Mouse (Mus musculus): ENCODE results near the gene Rps6ka2.
"Not testable (repeated sequence)": the region's sequence is repeated elsewhere in the genome, so short reads cannot be mapped to it uniquely, and the experiment has no call there.

Rps6ka2 gene

DNA sequence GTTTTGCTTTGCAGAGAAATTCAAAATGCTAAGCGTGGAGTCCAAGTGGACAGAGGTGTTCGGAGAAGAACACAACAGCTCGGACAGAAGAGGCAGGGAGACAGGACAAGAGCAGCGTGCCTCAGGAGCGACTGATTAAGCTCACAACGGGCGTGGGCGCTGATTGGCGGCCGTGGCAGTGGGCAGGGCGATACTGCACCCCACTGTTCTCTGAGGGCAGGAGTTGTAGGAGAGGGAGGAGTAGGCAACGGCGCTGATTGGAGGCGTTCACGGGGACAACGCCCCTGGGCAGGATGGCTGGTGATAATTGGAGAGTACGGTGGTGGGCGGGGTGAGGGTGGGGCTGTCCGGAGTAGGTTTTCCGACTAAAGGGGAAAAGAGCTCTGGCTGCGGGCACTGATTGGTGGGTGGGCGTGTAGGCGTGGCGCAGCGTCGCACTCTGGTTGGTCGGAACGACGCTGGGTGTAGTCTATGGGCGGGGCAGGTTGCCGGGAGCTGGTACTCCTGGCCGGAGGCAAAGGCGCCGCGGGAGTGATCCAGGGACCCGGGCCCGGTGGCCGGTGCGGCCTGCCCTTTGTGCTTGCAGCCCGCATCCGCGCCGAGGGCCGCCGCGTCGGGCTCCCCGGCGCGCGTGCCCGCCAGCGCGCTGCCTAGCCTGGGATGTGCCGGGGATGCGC, at the start of gene Rps6ka2:
Rps6ka2 (plus strand) TSS at position 489 of the 677 bp plus-strand sequence.
- no peak for DNase-seq (ENCODE audit: low read depth)

DNA sequence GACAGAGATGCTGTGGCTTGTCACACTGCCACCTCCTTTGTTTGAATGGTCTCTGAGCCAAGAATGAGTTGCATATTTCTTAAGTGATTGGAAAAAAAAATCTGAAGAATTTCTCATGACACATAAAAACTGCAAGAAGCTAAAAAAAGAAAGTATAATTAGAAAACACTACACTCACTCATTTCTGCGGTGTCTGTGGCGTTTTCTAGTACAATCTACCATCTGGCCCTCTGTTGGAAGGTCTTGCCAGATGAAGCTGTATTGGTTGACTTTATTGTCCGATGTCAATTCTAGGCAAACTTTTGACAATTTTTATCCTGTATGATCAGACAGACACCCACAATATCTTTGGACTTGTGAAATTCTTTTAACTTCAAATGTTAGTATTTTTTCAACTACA, 49.1 kb upstream of the Rps6ka2 start:
- not testable (repeated sequence) for DNase-seq (ENCODE audit: low read depth)

DNA sequence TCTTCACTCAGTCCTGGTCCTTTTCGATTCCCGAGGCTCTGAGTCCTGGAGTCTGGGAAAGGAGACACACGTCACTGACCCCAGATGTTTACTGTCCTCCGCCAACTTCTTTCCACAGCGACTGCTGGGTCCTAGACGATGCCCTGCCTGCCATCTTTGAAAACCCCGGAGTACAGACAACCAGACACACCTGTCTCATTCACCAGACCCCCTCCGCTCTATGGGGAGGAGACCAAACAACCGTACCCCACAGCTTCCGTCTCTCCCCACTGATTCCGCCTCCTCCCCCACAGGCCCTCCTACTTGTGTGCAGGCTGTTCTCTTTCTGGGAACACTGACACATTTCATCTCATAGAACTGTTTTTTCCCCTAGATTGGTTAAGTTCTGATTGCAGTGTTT, 47.4 kb upstream of the Rps6ka2 start:
- DNase-seq (ENCODE audit: low read depth), result not testable (repeated sequence)

DNA sequence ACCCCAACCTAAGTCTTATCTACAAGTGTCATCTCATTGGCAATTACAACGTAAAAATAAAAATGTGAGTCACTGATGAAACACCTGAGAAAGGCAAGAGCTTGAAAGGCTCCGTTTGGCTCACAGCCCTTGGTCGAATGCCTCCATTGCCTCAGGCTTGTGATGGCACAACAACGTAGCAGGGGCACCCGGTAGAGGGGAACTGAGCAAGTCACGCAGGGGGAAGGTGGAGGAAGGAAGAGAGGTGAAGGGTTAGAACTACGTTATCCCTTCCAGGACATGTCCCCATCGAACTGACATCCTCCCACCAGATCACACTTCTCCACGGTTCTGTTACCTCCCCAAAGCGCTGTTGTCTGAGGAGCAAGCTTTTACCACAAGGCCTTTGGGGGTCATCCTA, 43.4 kb upstream of the Rps6ka2 start:
- DNase-seq (ENCODE audit: low read depth), result not testable (repeated sequence)

DNA sequence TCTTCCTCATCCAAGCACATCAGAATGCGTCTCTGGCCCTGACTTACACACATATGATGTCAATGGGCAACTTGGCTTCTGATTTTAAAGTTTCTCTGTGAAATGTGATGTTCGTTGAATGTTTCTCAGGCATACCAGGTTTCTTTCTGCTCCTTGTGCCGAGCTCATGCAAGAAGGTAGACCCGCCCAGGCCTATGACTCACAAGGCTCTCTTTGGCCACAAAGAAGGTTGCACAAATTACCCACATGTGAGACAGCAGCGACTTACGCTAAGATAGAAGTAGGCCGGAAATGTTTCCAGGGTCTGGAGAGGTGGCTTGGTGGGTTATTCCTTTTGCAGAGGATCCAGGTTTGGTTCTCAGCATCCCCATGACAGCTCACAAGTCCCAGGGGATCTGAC, 35.9 kb upstream of the Rps6ka2 start:
- DNase-seq (ENCODE audit: low read depth), result not testable (repeated sequence)

DNA sequence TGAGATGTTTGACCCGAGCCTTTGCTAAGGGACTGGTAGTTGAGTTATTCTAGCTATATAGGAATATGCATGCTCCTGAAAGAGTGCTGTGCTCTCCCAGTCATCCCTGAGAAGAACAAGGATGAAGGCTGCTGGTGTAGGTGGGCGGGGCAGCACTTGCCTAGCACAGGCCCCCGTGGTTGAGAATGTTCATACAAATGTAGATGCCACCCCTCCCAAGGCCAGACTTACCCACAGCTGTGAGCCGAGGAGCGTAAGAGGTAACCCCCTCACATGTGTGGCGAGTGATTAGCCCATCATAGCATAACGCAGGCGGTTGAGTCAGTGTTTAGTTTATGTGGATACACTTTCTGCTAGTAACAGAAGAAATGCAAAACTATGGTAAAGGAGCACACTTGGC, 34.6 kb upstream of the Rps6ka2 start:
- DNase-seq (ENCODE audit: low read depth), result not testable (repeated sequence)

DNA sequence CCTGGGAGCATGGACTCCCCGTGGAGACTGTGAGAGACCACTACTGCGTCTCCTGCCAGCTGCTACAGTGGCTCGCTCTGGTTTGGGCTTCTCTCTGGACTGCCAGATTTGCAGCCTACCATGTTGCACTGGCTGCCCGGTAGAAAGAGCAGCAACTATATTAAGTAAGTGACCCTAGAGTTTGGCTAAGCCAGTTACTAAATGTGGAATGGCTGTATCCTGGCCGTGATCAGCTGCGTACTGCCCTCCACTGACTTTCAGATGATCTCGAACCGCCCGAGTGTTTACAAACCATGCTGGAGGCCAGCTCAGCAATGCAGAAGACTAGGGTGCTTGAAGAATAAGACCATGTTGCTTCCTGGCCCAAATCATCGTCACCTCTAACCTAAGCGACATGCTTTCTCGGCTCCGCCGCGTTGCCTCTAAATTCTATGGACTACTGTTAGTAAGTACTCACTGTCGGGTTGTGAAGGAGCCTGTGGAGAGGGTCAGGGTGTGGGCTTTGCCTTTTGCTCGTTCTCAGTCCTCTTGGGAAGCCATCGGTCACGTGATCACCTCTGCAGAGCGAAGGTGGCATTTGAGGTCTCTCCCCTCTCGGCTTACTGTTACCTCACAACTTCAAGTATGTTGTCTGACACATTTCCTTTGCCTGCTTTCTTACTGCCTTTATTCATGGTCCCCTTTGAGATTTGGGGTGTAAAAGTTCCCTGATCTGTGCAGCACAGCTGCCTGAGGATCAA, 31.6 kb upstream of the Rps6ka2 start:
- DNase-seq (ENCODE audit: low read depth), result no peak

DNA sequence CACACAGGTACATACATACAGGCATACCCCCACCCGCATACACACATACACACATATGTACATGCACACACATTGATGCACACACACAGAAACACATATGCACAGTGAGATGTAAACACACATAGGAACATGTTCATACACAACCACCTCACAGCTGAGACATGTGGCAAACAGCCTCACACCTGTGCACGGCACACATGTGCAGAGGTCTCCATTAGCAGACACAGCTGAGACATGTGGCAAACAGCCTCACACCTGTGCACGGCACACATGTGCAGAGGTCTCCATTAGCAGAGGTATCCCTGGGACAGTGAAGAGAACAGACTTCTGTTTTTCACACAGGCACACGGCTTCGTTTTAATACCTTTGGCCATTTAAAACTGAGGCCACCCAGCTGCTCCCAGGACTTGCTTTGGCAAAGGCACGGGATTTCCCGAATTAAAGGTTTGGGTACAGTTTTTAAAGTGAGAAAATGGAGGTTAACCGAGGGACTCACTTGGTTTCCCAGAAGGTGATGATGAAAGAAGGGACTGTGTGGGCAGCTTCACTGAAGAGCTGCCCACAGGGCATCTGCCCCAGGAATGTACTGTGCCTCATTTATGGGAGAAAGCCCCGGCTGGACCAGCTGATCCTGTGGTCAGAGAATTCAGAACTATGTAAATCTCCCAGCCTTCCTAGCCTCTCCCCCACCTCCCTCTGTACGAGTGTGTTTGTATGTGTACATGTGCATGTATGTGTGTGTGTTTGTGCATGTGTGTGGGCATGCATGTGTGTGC, 29.3 kb upstream of the Rps6ka2 start:
- DNase-seq (ENCODE audit: low read depth), result no peak

DNA sequence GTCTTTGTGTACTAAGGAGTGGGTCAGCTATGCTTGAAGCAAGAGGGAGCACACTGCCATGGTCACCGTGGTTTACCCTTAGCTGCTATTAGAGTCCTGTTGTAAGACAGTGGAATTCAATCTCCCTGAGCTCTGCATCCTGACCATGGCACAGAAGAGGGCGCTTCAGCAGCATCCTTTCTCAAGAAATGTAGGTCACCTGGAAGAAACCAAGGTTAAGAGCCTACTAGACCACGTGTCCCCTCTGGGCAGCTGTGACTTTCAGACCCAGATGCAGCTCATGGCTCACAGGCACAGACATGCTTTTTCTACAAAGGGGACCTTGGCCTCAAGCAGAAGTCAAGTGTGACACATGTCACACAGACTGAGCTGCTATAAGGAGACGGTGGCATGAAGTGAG, 27.5 kb upstream of the Rps6ka2 start:
- DNase-seq (ENCODE audit: low read depth), result no peak

DNA sequence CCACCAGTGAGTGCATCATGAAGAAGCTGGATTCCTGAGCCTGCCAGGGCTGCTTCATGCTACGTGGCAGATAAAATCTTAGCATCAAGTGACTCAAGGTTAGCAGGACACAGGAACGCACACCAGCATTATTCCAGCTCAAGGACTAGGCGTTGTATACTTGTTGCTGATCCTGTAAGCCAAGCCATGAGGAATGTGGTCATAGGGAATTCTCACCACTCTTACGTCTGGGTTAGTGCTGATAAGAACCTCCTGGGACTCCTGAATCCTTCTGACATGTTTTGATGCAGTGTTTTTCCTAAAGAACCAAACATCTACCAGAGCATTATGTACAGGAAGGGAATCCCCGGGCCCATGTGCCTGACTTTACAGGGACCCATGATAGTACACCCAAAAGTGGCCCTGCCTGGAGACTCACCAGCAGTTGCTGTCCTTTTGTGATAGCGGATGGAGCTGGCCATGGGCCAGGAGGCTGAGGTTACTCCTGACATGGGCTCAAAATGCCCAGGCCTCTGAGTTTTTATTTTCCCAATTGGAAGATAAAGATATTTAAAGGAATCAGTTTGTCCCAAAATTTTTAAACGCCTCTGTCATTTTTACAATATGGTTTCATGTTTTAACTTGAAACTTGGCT, 25.9 kb upstream of the Rps6ka2 start:
- no peak for DNase-seq (ENCODE audit: low read depth)

DNA sequence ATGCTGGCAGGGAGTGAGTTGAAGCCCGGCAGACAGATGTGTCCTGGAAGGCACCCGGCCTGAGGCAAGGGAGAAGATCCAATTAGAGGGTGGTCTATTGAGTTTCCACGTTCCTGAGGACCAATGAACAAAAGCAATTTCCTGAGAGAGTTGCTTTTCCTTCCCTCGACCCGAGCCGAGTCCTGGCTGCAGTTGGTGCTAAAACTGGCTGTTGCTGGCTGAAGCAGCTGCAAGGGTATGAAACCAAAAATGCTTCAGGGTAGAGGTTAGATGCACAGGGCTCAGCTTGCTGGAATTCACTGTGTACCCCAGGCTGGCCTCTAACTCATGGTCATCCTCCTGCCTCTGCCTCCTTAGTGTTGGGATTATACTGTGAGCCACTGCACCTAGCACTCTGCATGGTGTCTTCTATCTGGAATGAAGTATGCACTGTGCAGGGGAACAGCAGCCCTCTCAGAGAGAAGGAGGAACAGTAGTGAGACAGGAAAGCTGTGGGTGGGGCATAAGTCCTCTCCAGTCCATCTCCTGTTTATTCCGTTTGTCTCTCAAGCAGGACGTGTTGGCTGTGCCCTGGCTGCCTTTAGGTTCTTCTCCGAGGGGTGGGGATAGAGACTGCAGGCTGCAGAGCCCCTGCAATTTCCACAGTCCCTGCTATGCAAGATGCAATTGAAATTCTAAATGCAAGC, 24.4 kb upstream of the Rps6ka2 start:
- DNase-seq (ENCODE audit: low read depth), result no peak

DNA sequence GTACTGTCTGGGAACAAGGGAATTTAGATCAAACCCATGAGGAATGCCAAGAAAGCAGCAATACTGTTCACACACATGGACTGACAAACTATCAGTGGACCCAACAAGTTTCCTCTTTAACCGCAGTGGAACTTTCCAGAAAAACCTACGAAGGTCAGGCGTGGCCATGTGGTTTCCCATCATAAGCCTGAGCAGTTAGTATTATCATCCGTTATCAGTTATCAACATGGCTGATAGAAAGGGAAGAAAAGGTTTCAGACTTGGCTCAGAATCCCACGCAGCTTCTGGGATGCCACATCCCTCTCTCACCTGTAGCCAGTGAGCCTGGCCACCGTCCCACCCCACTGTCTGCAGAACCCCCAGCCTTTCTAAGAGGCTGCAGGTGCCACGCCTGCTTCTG, 23.4 kb upstream of the Rps6ka2 start:
- DNase-seq (ENCODE audit: low read depth), result no peak

DNA sequence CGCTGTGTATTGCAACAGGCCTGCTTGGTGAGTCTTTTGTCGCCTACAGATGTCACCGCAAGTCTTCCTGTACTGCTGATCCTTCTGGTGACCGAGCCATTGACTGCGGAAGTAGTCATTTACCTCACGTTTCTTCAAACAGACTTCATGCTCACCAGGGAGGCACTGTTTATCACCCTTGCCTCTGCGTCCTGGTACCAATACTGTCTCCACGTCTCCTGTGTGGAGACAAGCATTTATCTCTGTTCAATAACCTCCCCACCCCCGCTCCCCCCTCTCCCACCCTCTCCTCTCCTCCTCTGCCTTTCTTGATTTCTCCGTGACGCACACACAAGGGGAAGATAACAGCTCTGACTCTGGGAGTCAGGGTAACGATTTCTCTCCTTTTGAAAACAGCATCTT, 22.0 kb upstream of the Rps6ka2 start:
- no peak for DNase-seq (ENCODE audit: low read depth)

DNA sequence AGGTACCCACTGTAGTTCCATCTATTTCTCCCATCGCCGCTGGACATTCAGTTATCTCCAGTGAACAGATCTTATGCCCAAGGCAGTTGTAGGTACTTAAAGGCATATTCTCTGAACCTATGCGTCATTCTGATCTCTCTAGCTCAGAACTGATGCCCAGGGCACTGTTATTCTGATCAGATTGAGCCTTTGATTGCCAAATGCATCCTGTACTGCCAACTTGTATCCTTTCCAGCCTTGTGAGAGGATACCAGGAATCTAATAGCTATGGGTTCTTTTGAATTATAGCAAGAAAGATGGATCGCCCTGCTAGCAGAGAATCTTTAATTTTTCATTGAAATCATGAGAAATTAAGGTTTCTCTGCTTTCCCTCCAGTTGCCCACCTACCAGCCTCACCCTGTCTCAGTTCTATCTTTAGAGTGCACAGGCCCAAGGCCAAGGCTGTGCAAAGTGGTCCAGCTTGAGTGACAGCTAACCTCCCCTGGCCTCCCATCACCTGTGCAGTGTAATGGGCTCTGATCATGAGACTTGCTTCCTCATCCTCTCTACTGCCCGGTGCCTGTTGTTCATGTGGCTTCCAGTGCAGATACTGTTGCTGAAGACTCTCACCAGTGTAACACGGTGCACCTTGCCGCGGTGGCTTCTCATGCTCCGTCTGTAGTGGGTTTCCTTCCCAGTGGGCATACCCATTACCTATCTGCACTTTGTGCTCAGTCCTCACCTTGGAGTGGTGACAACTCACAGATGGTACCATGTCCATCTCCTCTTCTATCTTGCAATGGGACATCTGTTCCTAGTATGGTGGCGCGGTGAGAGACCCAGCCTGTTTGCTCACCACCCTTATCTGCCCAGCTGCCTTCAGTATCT, 20.4 kb upstream of the Rps6ka2 start:
- no peak for DNase-seq (ENCODE audit: low read depth)

DNA sequence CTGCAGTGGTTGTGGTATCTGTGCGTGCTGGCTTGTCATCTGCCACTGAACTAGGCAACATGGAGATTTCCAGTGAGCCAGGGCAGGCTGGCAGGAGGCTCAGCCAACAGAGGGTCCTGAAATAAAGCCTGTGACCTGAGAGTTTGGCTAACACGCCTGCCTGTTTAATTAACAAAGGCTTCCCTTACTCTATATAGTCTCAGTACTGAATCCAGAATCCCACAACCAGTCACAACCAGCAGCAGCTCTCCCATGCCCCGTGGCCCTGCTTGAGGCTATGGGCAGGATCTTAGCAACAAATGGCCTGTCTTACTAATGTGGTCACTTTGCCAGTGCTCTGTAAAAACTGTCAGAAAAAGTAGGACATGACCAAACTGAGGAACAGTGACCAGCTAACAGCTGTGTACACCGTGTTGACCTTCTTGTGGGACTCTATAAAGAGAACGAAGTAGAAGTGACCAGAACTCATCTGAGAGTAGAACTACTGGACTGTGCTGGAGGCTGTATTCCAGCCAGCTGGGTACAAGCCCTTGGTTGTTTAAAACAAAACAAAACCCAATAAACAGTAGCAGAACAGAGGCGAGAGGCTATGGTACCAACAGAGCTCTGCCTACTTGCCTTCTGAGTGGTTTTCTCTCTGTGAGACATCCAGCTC, 18.3 kb upstream of the Rps6ka2 start:
- DNase-seq (ENCODE audit: low read depth), result no peak

DNA sequence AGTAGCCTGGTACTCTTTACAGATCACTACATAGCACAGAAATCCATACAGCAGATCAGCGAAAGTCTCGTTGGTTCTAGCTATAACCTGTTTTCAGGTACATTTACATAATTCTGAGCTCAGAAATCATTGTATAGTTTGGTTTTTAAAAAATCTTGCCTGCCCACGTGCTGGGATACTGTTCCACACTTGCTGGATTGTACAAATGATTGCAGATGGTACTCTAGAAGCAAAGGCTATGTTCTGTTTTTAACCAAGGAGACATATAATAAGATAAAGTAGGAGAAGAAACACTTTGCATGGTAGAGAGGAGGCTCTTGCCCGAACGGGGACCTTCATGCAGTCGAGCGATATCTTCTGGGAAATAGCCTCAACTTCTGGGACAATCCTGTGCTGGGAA, 17.3 kb upstream of the Rps6ka2 start:
- no peak for DNase-seq (ENCODE audit: low read depth)

DNA sequence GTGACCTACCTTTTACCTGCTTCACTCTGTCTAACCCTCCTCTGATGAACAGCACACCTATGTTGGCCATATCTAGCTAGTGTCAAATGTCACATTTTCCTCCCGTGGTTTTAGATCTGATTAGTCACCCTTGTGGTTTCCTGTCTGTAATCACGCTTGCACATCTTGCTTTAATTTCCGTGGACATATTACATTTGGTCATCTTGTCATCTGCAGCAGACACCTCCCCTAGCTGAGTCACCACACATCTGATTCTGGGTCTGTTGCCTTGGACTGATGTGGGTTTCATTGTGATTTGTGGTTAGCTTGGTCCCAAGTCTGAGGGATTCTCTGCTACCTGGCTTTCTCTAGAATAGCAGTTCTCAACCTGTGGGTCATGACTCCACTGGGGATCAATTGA, 6.0 kb upstream of the Rps6ka2 start:
- peak; percentile 91 for DNase-seq (ENCODE audit: low read depth)

DNA sequence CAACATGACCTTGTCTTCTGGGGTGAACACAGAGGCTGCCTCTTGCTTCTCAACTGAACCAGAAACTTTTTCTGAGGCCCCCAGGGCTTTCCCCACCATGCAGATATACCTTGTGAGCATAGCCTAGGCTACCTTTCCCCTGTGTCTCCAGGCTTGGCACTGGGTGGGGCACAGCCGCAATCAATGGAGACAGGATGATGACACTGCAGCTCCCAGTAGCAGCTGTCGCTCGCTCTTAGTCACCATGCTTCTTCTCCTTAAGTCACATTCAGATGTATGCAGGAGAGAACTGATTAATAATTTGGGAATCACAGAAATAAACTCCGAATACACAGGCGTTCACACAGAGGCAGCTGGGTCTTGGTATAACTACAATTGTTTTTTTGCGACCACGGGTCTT, 4.4 kb upstream of the Rps6ka2 start:
- DNase-seq (ENCODE audit: low read depth), result no peak

DNA sequence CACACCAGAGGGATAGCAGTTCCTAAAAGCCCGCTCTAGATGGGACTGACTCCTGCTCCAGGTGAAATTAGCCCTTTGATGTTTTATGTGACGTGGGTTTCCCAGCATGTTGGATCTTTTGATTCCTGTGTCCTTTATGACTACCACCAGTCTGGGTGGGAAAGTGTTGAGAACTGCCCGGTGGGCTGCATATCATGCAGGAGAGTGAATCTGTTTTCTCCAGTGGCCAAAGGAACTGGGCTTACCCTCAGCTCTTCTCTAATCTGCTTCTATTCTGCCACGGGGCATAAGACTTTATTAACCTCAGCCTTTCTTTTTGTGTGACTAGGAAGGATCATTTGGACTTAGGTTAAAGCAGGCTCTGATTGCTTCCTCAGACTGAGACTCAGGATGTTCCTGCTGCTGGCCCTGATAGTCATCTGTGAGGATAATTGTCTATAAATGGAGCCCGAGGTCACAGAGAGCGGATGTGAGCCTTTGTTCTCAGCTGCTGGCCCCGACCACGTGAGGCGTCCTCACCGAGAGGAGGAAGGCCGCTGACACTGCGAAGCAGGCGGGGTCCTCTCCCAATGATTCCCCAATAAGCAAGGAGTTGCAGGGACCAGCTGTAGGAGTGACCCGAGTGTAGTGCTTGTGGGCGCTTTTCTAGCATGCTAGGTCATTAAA, 821 bp upstream of the Rps6ka2 start:
- DNase-seq (ENCODE audit: low read depth), result no peak
